Mouse (Mus musculus): ENCODE measurements at regions not wholly inside any gene's neighbourhood (a gene's known extent, or its start where the extent isn't known, plus 50 kb on each side); places are given as distances from the start of the nearest gene placed in this dataset.

GRCm38 (mm10) chr8:18279932-18280331 lies 698.1 kb downstream of the Defb40 start:
- TF ChIP-seq GATA1 (IDR thresholded peaks at IDR 0.05; ENCODE audit: borderline replicate concordance, low read length) (no peak), FLI1 (IDR thresholded peaks at IDR 0.05; ENCODE audit: low read length) (no peak)

Data from megakaryocyte, embryonic 14.5 days (primary cell).